Mouse (Mus musculus): Measurements from ENCODE around the gene A630023A22Rik. TPM values are rescaled to one million over a fixed set of nuclear protein-coding genes. Genes with fewer than 3 reads are reported as not detected.

A630023A22Rik gene
- polyA plus RNA-seq, 1 experiment, result not detected

DNA sequence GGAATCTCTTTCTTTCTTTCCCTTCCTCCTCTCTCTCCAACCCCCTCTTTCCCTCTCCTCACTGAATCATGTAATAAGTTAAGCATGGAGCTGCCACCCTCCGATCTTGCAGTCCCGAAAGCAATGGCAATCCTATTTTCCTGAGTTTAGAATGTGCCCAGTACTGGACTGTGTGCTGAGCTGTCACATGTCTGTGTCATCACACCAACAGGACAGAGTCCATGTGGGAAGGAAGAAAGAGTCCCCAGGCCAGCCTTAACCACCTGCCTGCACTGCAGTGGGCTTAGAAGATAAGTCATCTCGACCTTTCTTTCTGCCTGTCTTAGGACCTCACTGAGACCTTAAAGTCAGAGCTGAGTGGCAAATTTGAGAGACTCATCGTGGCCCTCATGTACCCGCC, 11.1 kb downstream of the A630023A22Rik start:
- Histone ChIP-seq H3K4me3 (replicated peaks; ENCODE audit: extremely low read depth, low read depth, low read length) (no peak overlapping the region), H3K4me1 (ENCODE audit: control insufficient read depth, insufficient read depth, low read length) (no peaks in the 10 kb centered on the region)
- TF ChIP-seq POLR2A (IDR thresholded peaks at IDR 0.05; ENCODE audit: borderline replicate concordance, extremely low read depth, low read depth, low read length), result no peak
- TF ChIP-seq CTCF (IDR thresholded peaks at IDR 0.05; ENCODE audit: insufficient read depth, low read length), result no peak
- DNase-seq, result no peak
- 81% methylated on average over 5 of the region's 5 CpGs for WGBS

DNA sequence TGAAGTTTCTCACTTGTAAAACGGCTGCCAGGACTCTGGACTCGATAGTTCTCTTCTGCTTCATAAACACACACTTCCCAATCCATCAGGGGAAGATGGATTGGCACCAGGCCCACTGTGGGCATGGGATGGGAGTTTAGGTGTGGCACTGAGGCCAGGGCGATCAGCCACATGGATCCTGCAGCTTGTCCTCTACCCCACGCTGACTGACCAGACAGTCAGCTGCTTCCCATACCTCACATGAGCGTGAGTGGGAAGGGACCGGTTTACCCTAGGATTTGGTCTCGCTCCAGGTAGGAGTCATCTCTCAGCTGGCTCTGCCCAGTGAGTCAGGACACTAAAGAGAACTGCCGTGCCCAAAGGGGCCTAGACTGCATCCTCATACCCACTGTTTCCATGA, 12.8 kb downstream of the A630023A22Rik start:
- no peak for DNase-seq
- no peak for TF ChIP-seq CTCF (IDR thresholded peaks at IDR 0.05; ENCODE audit: insufficient read depth, low read length)
- TF ChIP-seq POLR2A (IDR thresholded peaks at IDR 0.05; ENCODE audit: borderline replicate concordance, extremely low read depth, low read depth, low read length), result no peak
- Histone ChIP-seq H3K4me1 (ENCODE audit: control insufficient read depth, insufficient read depth, low read length) (no peaks in the 10 kb centered on the region), H3K4me3 (replicated peaks; ENCODE audit: extremely low read depth, low read depth, low read length) (no peak overlapping the region)
- 64% methylated on average over 8 of the region's 8 CpGs for WGBS

DNA sequence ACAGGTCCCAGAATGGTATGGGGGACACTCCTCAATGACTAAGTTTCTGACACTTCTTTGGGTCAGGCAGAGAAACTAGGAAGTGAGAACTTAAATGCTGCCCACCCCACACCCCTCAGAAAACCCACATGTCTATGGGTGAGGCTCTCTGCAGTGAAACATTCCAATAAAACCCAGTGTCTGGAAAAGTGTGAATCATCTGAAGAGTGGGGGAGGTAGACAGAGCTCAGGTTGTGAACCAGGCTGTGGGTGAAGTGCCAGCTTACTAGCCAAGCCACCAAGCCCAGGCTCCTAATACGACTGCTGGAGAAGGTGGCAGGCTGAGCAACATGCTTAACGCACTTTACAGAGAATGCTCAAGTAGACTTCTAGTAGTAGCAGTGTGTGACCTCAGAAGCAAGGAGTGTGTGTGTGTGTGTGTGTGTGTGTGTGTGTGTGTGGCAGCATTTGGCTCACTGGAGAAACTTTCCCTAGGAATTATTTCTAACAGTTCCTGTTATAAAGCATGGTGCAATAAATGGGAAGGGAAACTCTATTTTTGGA, 14.6 kb downstream of the A630023A22Rik start:
- no peaks in the 10 kb centered on the region for H3K4me1 ChIP-seq (ENCODE audit: control insufficient read depth, insufficient read depth, low read length)
- 51% methylated on average over 2 of the region's 2 CpGs for WGBS
- TF ChIP-seq CTCF (IDR thresholded peaks at IDR 0.05; ENCODE audit: insufficient read depth, low read length) (no peak), POLR2A (IDR thresholded peaks at IDR 0.05; ENCODE audit: borderline replicate concordance, extremely low read depth, low read depth, low read length) (no peak)
- DNase-seq, result no peak
- no peak overlapping the region for H3K4me3 ChIP-seq (replicated peaks; ENCODE audit: extremely low read depth, low read depth, low read length)

DNA sequence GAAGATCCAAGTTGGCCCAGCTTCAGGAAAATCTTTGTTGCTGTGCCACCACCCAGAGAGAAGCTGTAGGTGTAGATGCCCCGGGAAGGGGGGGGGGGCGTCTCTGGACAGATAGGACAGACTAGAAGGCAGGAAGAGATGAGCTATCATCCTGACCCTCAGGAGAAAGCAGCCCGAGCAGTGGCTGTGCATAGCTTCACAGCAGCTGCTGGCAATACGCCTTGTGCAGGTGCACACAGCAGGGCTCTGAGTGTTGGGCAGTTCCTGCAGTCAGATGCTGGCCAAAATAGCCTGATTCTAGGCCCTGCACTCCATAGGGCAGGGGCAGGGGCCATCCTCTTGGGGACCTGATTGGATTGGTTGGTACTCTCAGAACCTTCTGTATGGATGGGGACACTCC, 15.7 kb downstream of the A630023A22Rik start:
- WGBS, result 55% methylated on average over 4 of the region's 4 CpGs
- TF ChIP-seq CTCF (IDR thresholded peaks at IDR 0.05; ENCODE audit: insufficient read depth, low read length) (no peak), POLR2A (IDR thresholded peaks at IDR 0.05; ENCODE audit: borderline replicate concordance, extremely low read depth, low read depth, low read length) (no peak)
- no peak overlapping the region for H3K4me3 ChIP-seq (replicated peaks; ENCODE audit: extremely low read depth, low read depth, low read length)
- no peaks in the 10 kb centered on the region for H3K4me1 ChIP-seq (ENCODE audit: control insufficient read depth, insufficient read depth, low read length)
- no peak for DNase-seq

DNA sequence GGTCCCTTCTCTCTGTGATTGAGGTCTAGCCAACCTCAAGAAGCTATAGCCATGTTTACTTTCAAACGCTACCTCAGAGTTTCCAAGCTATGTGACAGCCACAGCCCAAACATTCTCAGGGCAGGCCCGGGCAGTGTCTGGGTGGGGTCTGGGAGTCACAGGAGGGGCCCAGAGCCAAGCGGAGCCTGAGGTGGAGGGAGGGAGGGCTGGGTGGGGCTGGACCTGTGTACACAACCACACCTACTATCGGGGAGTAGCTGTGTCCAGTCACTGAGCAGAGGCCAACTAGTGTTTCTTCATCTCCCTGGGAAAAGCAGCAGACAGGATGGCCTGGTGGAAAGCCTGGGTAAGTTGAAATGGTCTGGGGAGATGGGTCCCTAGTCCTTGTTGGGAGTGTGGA, 16.8 kb downstream of the A630023A22Rik start, which contains the start of gene Anxa8:
Anxa8 (plus strand) TSS at position 251 of the 400 bp plus-strand sequence.
- Histone ChIP-seq H3K4me1 (ENCODE audit: control insufficient read depth, insufficient read depth, low read length) (no peaks in the 10 kb centered on the region), H3K4me3 (replicated peaks; ENCODE audit: extremely low read depth, low read depth, low read length) (no peak within 1 kb of the TSS)
- DNase-seq, result no peak
- whole genome bisulfite sequencing, result 17% methylated on average over 4 of the region's 4 CpGs
- no peak for TF ChIP-seq POLR2A (IDR thresholded peaks at IDR 0.05; ENCODE audit: borderline replicate concordance, extremely low read depth, low read depth, low read length)
- TF ChIP-seq CTCF (IDR thresholded peaks at IDR 0.05; ENCODE audit: insufficient read depth, low read length), result no peak

DNA sequence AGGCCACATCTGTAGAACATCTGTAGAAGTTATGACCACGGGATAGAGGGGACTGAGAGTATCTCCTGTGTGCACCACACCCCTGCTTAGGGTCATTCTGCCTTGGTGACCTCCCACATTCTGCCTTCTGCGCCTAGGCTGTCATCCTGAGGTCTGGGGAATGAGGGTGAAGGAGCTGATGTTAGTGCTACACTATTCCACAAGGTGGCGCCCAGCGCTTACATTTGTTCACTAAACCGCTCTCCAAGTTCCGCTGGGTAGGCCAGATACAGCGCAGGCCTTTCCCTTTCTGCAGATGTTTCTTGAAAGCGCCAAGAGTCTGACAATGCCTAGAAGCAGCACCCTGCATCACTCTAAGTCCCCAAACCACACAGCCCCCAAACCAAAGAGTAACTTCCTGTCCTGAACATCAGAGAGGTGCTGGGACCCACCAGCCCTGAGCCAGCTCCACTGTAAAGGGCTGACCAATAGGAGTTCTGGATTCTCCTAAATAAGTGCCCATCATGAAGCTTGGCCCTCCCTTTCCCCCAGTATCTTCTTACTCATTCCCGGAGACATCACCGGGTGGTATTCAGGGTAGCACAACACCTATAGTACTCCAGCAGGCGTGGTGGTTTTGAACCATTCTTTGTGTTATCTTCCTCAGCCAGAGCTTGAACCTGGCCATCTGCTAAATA, 22.1 kb downstream of the A630023A22Rik start:
- 16% methylated on average over 11 of the region's 11 CpGs for WGBS
- Histone ChIP-seq H3K4me1 (ENCODE audit: control insufficient read depth, insufficient read depth, low read length) (no peaks in the 10 kb centered on the region), H3K4me3 (replicated peaks; ENCODE audit: extremely low read depth, low read depth, low read length) (no peak overlapping the region)
- TF ChIP-seq CTCF (IDR thresholded peaks at IDR 0.05; ENCODE audit: insufficient read depth, low read length) (peak; percentile 89), POLR2A (IDR thresholded peaks at IDR 0.05; ENCODE audit: borderline replicate concordance, extremely low read depth, low read depth, low read length) (no peak)
- peak; percentile 57 for DNase-seq

DNA sequence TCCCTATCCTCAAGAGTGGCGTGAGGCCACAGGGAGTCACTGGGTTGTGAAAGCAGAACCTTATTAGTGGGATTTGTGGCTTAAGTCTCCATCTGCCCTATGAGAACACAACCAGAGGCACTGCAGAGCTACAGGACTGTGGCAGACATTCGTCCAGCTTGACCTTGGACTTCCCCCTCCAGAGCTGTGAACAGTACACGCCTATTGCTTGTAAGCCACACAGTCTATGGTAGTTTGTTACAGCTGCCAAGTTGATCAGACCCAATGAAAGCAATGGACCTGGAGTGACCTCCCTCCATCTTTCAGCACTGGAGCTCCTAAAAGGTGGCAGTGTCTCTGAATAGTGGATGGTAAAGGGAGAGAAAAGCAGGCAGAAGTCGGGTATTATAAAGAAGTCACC, 24.3 kb downstream of the A630023A22Rik start:
- no peak for TF ChIP-seq POLR2A (IDR thresholded peaks at IDR 0.05; ENCODE audit: borderline replicate concordance, extremely low read depth, low read depth, low read length)
- TF ChIP-seq CTCF (IDR thresholded peaks at IDR 0.05; ENCODE audit: insufficient read depth, low read length), result no peak
- 75% methylated on average over 4 of the region's 4 CpGs for WGBS
- Histone ChIP-seq H3K4me3 (replicated peaks; ENCODE audit: extremely low read depth, low read depth, low read length) (no peak overlapping the region), H3K4me1 (ENCODE audit: control insufficient read depth, insufficient read depth, low read length) (no peaks in the 10 kb centered on the region)
- no peak for DNase-seq

DNA sequence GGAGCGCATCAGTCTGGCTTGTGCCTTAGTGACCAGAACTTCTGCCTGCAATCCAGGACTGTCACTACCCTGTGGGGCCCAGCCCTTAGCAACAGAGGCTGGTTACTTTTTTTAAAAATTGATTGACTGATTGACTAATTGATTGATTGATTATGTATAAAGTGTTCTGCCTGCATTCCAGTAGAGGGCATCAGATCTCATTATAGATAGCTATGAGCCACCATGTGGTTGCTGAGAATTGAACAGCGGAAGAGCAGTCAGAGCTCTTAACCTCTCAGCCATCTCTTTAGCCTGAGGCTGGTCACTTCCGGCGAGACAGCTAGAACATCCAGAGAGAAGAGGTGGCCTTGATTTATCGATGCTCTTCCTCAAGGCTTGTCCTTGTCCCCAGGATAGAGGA, 25.3 kb downstream of the A630023A22Rik start:
- H3K4me3 ChIP-seq (replicated peaks; ENCODE audit: extremely low read depth, low read depth, low read length), result no peak overlapping the region
- no peak for TF ChIP-seq POLR2A (IDR thresholded peaks at IDR 0.05; ENCODE audit: borderline replicate concordance, extremely low read depth, low read depth, low read length)
- no peak for TF ChIP-seq CTCF (IDR thresholded peaks at IDR 0.05; ENCODE audit: insufficient read depth, low read length)
- no peak for DNase-seq
- WGBS, result 72% methylated on average over 5 of the region's 5 CpGs
- H3K4me1 ChIP-seq (ENCODE audit: control insufficient read depth, insufficient read depth, low read length), result no peaks in the 10 kb centered on the region

DNA sequence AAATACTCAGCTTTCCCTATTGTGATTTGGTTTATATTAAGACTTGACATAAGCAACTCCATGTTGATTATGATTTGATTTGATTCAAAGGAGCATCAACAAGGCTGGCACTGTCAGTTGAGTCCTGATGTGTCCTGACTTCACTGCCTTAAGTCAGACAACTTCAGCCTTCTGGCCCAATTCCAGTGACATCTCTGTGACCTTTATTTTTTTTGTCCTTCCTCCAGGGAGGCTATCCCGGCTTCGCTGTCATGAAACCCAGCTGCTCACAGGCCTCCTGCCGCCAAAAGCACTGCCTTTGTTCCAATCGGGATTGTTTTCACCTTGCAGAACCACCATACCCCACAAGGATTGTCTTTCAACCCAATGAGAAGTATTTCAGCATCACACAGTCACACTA, 27.2 kb downstream of the A630023A22Rik start:
- Histone ChIP-seq H3K4me1 (ENCODE audit: control insufficient read depth, insufficient read depth, low read length) (no peaks in the 10 kb centered on the region), H3K4me3 (replicated peaks; ENCODE audit: extremely low read depth, low read depth, low read length) (no peak overlapping the region)
- WGBS, result 37% methylated on average over 4 of the region's 4 CpGs
- TF ChIP-seq POLR2A (IDR thresholded peaks at IDR 0.05; ENCODE audit: borderline replicate concordance, extremely low read depth, low read depth, low read length) (no peak), CTCF (IDR thresholded peaks at IDR 0.05; ENCODE audit: insufficient read depth, low read length) (no peak)
- DNase-seq, result no peak

DNA sequence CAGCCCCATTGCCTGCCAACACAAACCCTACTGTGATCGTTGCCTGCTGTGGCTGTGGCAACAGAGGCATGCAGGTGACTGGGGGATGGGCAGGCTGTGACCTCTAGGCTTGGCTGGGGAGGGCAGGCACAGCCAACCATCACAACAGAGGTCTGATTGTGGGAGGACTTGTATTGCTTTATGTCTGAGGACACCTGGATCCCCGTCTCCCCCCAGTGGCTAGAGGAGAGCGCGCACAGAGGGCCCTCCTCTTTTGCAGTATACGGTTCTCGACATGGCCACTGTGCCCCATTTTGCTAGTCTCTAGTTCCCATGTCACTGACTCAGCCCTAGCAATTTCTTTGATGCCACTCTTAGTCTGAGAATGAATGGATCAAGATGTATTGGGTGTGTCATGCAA, 30.9 kb downstream of the A630023A22Rik start:
- no peaks in the 10 kb centered on the region for H3K4me1 ChIP-seq (ENCODE audit: control insufficient read depth, insufficient read depth, low read length)
- WGBS, result 80% methylated on average over 6 of the region's 6 CpGs
- TF ChIP-seq POLR2A (IDR thresholded peaks at IDR 0.05; ENCODE audit: borderline replicate concordance, extremely low read depth, low read depth, low read length), result no peak
- no peak for TF ChIP-seq CTCF (IDR thresholded peaks at IDR 0.05; ENCODE audit: insufficient read depth, low read length)
- no peak for DNase-seq
- H3K4me3 ChIP-seq (replicated peaks; ENCODE audit: extremely low read depth, low read depth, low read length), result no peak overlapping the region
